Mouse (Mus musculus) megakaryocyte-erythroid progenitor cell, adult 5-6 weeks (primary cell): ENCODE measurements around the gene Ism1. TPM values are rescaled to one million over a fixed set of nuclear protein-coding genes. Genes with fewer than 3 reads are reported as not detected.

ENCODE experiments used
- ATAC-seq: replicated peaks from 2 replicates; pipeline ENCODE4 v1.8.0; 2016; ENCODE audit warnings: mild to moderate bottlenecking, inconsistent platforms; ENCODE audit not compliant: severe bottlenecking, poor library complexity, low FRiP score, low TSS enrichment
- total RNA-seq, 2 experiments: library from RNA; stranded (forward) in 1 of 2; stranded (reverse) in 1 of 2; fragments of 200-1000, 215-1000 nt in 1 of 2; fragments of >200 nt in 1 of 2; fragmentation: Nextera tagmentation in 1 of 2; gene quantifications; 2 replicates each; pipeline ENCODE4 v1.2.3; 2014 to 2017

The Ism1 gene
- total RNA-seq, 2 experiments from 2014 or later, result not detected

DNA sequence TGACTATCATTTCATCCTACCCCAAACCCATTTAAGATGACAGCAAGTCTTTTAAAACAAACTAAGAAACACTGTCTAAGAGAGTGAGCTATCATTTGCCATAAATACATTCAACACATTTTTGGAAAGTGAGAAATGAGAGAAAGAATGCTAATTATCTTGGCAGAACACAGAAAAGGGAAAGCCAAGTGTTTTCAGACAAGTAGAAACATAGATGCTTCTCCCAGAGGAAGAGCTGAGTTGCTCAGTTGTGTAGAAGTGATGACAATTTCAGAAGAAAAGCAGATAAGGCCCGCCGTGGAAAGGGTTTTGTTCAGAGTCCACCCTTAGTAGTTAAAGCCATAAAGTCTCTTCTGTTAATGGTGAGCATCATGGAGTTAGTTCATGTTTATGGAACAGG lies 107.0 kb downstream of the Ism1 start:
- ATAC-seq, result no peak

DNA sequence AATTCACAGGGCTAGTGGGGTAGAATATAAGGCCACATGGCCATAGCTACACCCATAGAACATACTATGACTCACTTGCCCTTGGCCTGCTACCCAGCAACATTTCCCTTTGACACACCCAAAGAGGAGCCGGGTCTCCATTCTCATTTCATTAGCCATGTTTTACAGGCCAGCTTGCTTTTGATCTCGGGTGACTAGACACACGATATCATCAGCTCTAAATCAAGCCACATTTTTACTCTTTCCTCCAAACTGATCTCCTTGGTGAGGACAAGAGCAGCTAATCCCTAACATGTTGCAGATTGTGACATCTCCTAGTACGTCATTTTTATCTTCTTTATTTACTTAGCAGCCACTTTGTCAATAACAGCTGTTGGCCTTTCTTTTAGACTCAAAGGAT lies 110.7 kb downstream of the Ism1 start:
- no peak for ATAC-seq

DNA sequence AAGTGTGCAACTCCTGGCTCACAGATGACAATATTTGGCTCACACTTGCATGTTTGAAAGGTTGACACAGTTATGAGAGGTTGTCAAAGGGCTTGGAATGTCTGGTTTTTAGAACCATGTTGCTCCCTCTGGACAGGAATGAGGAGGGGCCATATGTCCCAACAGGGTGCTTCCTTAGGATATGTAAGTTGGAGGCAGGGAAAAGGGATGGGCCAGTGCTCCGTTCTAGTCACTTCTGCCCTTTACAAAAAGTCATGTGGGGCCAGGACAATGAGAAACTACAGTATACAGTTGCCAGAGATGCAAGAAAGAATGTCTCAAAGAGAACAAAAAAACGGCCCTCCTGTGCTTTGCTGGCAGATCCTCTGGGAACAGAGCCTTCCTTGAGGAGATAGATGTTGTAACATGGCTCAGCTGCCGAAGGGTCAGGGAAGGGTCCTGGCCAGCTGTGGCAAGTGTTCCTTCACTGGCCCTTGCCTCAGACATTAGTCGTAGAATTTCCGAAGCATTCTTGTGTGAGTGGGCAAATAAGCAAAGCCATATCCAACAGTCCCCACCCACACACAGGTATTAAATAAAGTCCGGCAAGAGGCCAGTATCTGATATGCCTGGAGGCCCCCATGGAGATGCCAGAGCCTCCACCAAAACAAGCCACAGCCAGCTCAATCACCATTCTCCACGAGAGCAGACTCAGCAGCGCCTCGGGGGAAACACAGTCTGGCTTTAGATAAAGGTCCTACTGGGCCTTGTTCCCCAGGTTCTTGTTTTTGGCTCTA lies 114.6 kb downstream of the Ism1 start:
- no peak for ATAC-seq

DNA sequence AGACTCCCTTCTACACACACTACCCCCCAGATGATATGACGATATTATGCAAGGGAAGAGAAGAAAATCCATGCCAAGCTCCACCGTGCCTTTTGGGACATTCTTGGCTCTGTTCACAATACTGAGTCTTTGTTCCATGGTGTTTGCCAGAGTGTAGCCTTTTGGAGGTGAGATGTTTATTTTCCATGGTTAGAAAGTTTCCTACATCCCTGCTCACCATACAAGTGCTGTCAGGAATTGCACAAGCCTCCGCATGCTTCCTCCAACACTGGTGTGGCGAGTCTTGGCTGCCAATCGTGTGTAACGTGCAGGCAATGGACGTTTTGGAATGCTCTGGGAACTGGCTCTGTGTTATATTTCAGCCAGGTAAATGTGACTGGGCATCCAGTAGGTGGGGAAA lies 126.1 kb downstream of the Ism1 start:
- ATAC-seq, result no peak

DNA sequence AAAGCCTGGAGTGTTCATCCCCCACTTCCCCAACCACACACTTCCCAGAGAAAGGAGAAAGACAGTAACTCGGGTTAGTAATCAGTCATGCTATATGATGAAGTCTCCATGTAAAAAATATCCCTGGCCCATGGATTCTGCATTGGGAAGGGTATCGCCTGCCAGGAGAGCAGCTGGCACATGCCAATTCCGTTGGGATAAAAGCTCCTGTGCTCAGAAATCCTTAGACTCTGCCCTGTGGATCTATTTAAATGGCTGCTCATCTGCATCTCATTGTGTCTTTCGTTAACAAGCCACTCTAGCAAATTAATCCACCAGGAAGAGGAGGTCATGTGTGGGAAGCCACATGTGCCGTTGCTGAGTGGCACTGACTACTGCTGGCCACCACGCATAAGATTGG lies 129.9 kb downstream of the Ism1 start:
- ATAC-seq, result no peak

Other genes with a start within 250 kb of the Ism1 start
- not detected in 2 replicates for gene Sptlc3, start 184.3 kb upstream of the Ism1 start, total RNA-seq (2014; fragmentation: Nextera tagmentation)
- gene Sptlc3, start 184.3 kb upstream of the Ism1 start, total RNA-seq (2017), result not detected in 2 replicates